In the genomic region with DNA sequence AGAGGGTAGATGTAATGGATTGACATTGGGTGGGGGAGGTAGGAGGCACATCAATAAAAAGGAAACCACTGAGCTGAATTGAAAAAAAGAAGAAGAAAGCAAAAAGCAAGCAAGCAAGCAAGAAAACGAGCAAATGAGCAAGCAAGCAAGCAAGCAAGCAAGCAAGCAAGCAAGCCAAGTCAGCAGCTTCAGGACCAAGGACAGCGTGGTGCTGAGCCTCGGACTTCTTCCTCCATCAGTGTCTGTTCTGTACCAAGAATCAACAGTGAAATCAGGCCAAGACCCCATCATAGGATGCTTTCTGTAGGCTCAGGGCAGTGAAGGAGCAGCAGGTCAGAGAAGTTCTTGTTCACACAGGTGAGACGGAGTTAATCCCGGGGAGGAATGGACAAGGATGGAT, we compare ENCODE assay signal across 9 mouse cellular contexts.
A peak's percentile ranks its signal among the peaks of the same experiment; 100 is the strongest.
DNase-seq lines count a peak whose midpoint lies in the region; ATAC-seq lines count a peak whose summit lies in the region.
"Had no signal": no experiment of that assay in that cellular context is flagged by ENCODE, and none has a peak within 500 bp of the region (broad histone marks: within the 10 kb centered on the region; RNA-seq: fewer than 3 reads in every experiment).

No protein-coding gene starts in this region.

- WGBS in hindbrain, embryonic 10.5 days = 53% methylated on average over 5 of the region's 5 CpGs
- WGBS in hindbrain, embryonic 12.5 days = 53% methylated on average over 5 of the region's 5 CpGs
- 54% methylated on average over 5 of the region's 5 CpGs for WGBS in limb, embryonic 11.5 days

- H3K9me3 ChIP-seq in hindbrain, embryonic 10.5 days = no peaks in the 10 kb centered on the region
- H3K9me3 ChIP-seq in hindbrain, embryonic 12.5 days (replicated peaks) = no peaks in the 10 kb centered on the region
- H3K9me3 ChIP-seq in limb, embryonic 11.5 days (ENCODE audit: control insufficient read depth, low read length) = no peaks in the 10 kb centered on the region

- no peak overlapping the region for H3K4me3 ChIP-seq in hindbrain, embryonic 10.5 days
- H3K4me3 ChIP-seq in hindbrain, embryonic 12.5 days = no peak overlapping the region
- no peak overlapping the region for H3K4me3 ChIP-seq in limb, embryonic 11.5 days (ENCODE audit: low read depth, low read length)

- ATAC-seq in hindbrain, embryonic 12.5 days (ENCODE audit: low FRiP score) = no peak
- no peak for ATAC-seq in limb, embryonic 11.5 days (ENCODE audit: insufficient number of reproducible peaks, low FRiP score, low TSS enrichment, low read depth)

- H3K27ac ChIP-seq in hindbrain, embryonic 10.5 days = no peak overlapping the region
- no peak overlapping the region for H3K27ac ChIP-seq in hindbrain, embryonic 12.5 days
- H3K27ac ChIP-seq in limb, embryonic 11.5 days (replicated peaks; ENCODE audit: low read depth, low read length) = no peak overlapping the region

- peak; percentile 59 for DNase-seq in hindbrain, embryonic 10.5 days (ENCODE audit: low spot score)
- peak; percentile 17 to 59 for DNase-seq in urinary bladder, postnatal 4 days (ENCODE audit: low spot score in 2 of 2)
- no peak for DNase-seq in urinary bladder, postnatal 36 days (ENCODE audit: low spot score in 2 of 2)
- DNase-seq in limb, embryonic 11.5 days (ENCODE audit: low spot score) = peak; percentile 82
- no peak for DNase-seq in spleen, postnatal 36 days (ENCODE audit: low spot score in 2 of 2)
- no peak for DNase-seq in layer of hippocampus, adult 18-20 months (ENCODE audit: low spot score in 2 of 2)
- no peak for DNase-seq in right cerebral cortex, adult 18-20 months
- DNase-seq: gastrocnemius, postnatal 36 days had no signal

- no peak overlapping the region for H3K4me2 ChIP-seq in hindbrain, embryonic 12.5 days (replicated peaks)
- H3K4me2 ChIP-seq in limb, embryonic 11.5 days (ENCODE audit: low read depth, severe bottlenecking) = no peak overlapping the region

- H3K4me1 ChIP-seq in hindbrain, embryonic 10.5 days (replicated peaks) = no peaks in the 10 kb centered on the region
- no peaks in the 10 kb centered on the region for H3K4me1 ChIP-seq in hindbrain, embryonic 12.5 days
- H3K4me1 ChIP-seq in limb, embryonic 11.5 days (ENCODE audit: control insufficient read depth, insufficient read depth, low read length) = no peaks in the 10 kb centered on the region

- H3K9ac ChIP-seq in hindbrain, embryonic 12.5 days = no peak overlapping the region
- no peak overlapping the region for H3K9ac ChIP-seq in limb, embryonic 11.5 days (ENCODE audit: low read length)

- H3K36me3 ChIP-seq in hindbrain, embryonic 10.5 days = no peaks in the 10 kb centered on the region
- no peaks in the 10 kb centered on the region for H3K36me3 ChIP-seq in hindbrain, embryonic 12.5 days
- H3K36me3 ChIP-seq in limb, embryonic 11.5 days (ENCODE audit: control insufficient read depth, insufficient read depth, low read length) = no peaks in the 10 kb centered on the region

- H3K27me3 ChIP-seq in hindbrain, embryonic 10.5 days (ENCODE audit: insufficient read depth, poor library complexity, severe bottlenecking) = no peaks in the 10 kb centered on the region
- H3K27me3 ChIP-seq in hindbrain, embryonic 12.5 days = no peaks in the 10 kb centered on the region
- no peaks in the 10 kb centered on the region for H3K27me3 ChIP-seq in limb, embryonic 11.5 days (ENCODE audit: control insufficient read depth, insufficient read depth, low read length)

Comparison
In these comparisons a context has a peak if more than half of its experiments do, and no peak if none do; other contexts are left out.
1. DNase-seq: peak in hindbrain, embryonic 10.5 days (single experiment), urinary bladder, postnatal 4 days (2 of 2) and limb, embryonic 11.5 days (single experiment); none in urinary bladder, postnatal 36 days (0 of 2), spleen, postnatal 36 days (0 of 2), layer of hippocampus, adult 18-20 months (0 of 2) and right cerebral cortex, adult 18-20 months (single experiment).